Mouse (Mus musculus): Measurements from ENCODE around the gene Clic5. TPM values are rescaled to one million over a fixed set of nuclear protein-coding genes. Genes with fewer than 3 reads are reported as not detected.

Gene Clic5
- total RNA-seq, 2 experiments from 2014 or later = not detected

GRCm38 (mm10) chr17:44254698-44255097 is 66.3 kb downstream of the Clic5 start:
- ATAC-seq (replicated peaks; ENCODE audit: low FRiP score, poor library complexity, severe bottlenecking) = no peak

DNA sequence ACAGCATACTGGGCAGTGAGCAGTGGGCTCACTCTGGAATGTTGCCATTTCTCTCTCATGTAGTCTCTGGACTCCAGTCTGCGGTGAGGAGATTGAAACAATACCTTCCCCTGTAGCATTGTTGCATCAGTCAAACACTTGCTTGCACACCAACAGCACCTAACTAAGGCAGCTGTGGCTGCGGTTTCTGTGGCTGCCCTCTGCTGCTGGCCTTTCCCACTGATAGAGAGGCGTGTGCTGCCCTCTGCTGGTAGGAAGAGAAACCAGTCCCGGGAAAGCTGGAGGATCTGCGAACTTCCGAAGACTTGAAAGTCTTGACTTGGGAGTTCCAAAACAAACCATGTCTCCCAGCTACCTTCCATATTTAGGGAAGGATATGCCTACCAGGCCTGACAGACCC is 68.2 kb downstream of the Clic5 start:
- 0 out of 2 replicates have a peak, but pooled peaks have one; percentile 46 for ATAC-seq (replicated peaks; ENCODE audit: low FRiP score, poor library complexity, severe bottlenecking)

DNA sequence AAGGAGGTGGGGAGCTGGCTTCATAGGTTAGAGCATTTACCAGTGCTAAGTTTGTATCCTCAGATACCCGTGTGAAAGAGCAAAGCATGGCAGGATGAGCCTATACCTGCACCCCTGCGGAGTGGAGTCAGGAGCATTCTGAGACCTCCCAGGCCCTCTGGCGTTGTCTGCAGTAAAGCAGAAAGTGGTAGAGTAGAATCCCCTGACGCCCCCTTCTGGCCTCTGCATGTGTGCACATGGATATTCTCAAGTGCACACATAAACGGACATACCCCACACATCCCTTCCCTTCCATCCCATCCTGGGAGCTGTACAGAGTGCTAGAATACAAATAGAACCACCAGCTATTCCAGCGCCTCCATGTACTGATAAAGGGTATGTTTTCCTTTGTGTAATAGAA is 70.9 kb downstream of the Clic5 start:
- ATAC-seq (replicated peaks; ENCODE audit: low FRiP score, poor library complexity, severe bottlenecking) = no peak

DNA sequence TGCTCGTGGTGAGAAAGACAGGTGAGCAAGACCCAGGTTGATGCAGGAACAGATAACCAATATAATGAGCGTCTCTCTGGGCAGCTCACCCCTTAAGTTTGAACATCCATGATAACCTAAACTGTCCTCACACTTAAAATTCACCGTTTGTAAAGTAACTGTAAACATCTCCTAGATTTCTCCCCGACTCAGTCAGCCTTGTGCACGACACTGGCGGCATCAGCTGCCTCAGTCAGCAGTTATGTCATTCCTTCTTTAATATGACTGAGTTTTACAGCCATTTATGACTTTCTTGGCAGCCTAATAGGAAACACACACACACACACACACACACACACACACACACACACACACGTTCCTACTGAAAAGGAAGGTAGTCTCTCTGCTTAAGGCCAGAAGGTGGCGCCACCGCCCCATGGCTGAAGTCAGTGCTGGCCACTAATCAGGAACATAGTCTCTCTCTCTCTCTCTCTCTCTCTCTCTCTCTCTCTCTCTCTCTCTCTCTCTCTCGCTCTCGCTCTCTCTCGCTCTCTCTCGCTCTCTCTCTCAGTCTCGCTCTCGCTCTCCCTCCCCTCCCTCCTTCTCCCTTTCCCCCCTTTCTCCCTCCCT is 73.3 kb downstream of the Clic5 start:
- no peak for ATAC-seq (replicated peaks; ENCODE audit: low FRiP score, poor library complexity, severe bottlenecking)

DNA sequence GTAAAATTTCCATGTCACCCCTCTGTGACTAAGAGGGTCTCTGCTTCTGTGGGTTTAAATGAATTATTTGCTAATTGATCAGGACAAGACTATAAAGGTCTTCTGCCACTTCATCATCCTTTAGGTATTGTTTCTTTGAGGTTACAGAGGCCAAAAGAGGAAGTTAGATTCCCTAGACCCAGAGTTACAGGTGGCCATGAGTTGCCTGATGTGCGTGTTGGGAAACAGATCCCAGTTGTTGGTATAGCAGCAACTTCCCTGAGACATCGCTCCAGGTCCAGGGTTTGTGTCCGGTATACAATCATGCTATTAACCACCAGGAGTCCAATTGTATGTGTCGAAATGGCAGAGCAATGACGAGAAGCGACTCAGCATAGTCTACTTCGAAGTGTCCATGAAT is 81.7 kb downstream of the Clic5 start:
- ATAC-seq (replicated peaks; ENCODE audit: low FRiP score, poor library complexity, severe bottlenecking) = no peak

DNA sequence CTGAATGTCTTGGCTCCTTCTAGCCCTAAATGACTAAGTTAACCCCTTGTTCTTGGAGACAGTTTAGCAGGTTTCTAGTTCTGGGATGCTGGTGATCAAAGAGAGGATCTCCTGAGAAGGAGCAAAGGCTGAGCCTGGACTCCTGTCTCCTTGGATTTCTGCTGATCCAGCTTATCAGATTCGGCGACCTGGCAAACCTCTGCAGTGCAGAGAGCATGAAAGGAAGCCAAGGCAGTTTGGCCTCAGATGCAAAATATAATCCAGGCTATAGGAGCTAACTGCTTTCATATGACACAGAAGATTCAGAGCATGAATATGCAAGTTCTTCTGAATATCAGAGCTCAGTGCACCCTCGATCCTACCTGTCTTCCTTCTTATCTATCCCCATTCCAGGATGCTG is 83.0 kb downstream of the Clic5 start:
- no peak for ATAC-seq (replicated peaks; ENCODE audit: low FRiP score, poor library complexity, severe bottlenecking)

GRCm38 (mm10) chr17:44274804-44275203 is 86.4 kb downstream of the Clic5 start:
- ATAC-seq (replicated peaks; ENCODE audit: low FRiP score, poor library complexity, severe bottlenecking) = no peak

GRCm38 (mm10) chr17:44288320-44288719 is 99.9 kb downstream of the Clic5 start:
- ATAC-seq (replicated peaks; ENCODE audit: low FRiP score, poor library complexity, severe bottlenecking) = no peak

DNA sequence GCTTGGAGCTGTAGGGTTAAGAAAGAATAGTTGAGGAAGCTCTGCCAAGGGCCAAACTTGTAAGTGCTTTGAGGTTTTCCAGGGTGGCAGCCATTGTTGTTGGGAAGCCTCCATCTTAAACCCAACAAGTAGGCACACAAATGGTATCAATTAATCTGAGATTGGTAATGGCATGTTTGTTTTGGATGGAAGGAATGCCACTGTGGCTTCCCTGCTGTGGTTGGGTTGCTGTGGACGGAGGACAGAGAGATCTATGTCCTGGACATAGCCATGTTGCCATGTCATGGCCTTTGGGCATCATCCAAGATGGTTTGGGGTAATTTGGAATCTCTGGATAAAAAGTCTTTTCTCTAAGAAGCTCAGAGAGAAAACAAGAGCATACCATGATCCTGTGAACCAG is 108.8 kb downstream of the Clic5 start:
- no peak for ATAC-seq (replicated peaks; ENCODE audit: low FRiP score, poor library complexity, severe bottlenecking)

- no peak for ATAC-seq (replicated peaks; ENCODE audit: low FRiP score, poor library complexity, severe bottlenecking)
Observed at GRCm38 (mm10) chr17:44300236-44300635, 111.9 kb downstream of the Clic5 start.

DNA sequence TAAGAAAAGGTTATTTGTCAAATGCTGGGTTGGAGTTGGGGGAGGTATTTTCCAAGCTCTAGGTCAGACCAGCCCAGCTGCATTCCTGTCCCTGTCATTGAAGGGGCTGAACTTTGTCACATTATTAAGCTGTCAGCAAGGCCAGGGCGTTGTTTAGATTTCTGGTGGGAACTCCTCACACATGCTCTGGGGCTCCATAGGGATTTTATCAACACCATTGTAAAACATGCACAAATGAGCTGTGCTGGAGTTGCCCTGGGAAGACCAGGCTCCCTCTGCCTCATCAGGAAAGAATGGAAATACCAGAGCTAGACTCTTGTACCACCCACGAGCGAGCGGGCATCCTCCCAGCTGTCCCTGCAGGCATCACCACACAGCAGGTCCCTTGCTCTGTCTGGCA is 112.3 kb downstream of the Clic5 start:
- ATAC-seq (replicated peaks; ENCODE audit: low FRiP score, poor library complexity, severe bottlenecking) = no peak

DNA sequence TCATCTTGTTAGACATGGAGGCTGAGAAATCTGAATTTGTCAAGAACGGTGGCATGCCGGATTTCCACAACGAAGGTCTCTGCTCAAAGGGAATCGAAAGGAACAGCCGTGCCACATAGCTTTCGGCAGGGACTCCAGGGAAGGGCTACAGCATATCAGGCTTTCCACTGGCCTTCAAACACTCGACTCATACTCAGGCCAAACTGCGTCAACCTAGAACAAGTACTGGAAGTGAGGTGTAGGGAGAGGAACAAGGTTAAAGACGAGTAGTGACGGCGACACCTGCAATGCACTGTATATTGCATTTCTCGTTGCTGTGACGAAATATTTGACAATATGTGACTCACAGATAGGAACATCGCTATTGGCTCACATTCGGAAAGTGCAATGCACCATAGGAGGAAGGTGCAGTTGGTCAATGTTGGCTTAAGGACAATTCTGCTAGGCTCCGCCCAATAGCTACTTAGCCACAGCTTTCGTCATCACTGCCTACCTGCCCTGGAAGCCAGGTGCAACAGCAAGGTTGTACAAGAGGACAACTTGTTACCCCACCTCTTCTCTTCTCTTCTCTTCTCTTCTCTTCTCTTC is 112.9 kb downstream of the Clic5 start:
- no peak for ATAC-seq (replicated peaks; ENCODE audit: low FRiP score, poor library complexity, severe bottlenecking)

- ATAC-seq (replicated peaks; ENCODE audit: low FRiP score, poor library complexity, severe bottlenecking) = no peak
Observed at GRCm38 (mm10) chr17:44304076-44304475, 115.7 kb downstream of the Clic5 start.

DNA sequence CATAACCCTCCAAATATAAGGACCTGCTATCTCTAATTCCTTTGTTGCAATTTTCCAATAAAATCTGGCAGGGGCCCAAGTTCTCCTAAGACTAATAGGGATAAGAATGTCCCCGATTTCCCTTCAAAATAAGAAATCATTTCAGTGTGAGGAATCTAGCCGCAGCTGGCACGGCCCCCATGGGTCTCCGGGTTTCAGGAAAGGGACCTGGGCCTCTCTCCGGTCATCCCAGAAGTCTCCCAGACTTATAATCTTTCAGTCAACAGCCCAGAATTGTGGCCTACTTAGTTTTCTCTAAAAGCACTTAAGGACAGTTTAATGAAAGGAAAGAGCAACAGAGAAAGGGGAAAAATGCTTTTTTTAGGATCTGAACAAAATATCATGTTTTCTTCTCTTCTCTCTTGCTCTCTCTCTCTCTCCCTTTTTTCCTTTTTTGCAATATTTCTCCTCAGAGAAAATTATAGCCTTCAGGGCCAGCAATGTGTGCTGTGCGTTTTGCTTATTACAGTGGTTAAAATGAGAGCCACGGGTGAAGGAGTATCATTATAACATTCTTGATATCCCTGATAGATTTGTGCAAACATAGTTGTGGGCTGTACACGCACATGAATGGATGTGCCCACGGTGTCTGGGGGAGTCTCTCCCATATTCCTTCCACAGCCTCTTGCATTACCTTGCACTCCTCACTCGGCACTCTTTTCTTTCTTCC is 121.7 kb downstream of the Clic5 start:
- no peak for ATAC-seq (replicated peaks; ENCODE audit: low FRiP score, poor library complexity, severe bottlenecking)

GRCm38 (mm10) chr17:44325314-44325713 is 136.9 kb downstream of the Clic5 start:
- no peak for ATAC-seq (replicated peaks; ENCODE audit: low FRiP score, poor library complexity, severe bottlenecking)

GRCm38 (mm10) chr17:44327279-44328146 is 139.1 kb downstream of the Clic5 start:
- no peak for ATAC-seq (replicated peaks; ENCODE audit: low FRiP score, poor library complexity, severe bottlenecking)

DNA sequence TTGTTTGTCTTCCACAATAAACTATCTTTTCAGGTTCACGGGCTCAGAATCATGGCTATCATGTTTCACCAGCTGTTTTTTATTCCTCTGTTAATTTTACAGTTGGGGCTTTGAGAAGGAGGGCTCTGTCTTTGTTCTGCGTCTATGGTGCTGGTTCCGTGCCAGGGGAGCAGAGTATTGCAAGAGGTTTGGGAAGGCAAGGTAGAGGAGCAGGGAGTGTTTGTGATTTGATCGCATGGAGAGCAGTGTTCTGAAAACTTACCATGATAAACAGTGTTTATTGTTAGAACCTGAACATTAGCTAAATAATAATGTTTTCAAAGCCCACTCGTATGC is 139.7 kb downstream of the Clic5 start:
- ATAC-seq (replicated peaks; ENCODE audit: low FRiP score, poor library complexity, severe bottlenecking) = no peak
